Mouse (Mus musculus) liver, adult 2 months (tissue): ENCODE results near the gene Mbnl2.

Source experiments
- CTCF ChIP-seq: fragments of 200-500 bp; IDR thresholded peaks from 2 replicates; pipeline ENCODE4 v1.5.1; 2011; ENCODE audit warnings: low read depth, low read length, control low read depth
- POLR2A ChIP-seq: fragments of 200-500 bp; IDR thresholded peaks from 2 replicates; pipeline ENCODE4 v1.6.1; 2011; ENCODE audit warnings: low read length, control low read depth; ENCODE audit not compliant: insufficient read depth; ENCODE audit errors: extremely low read depth

DNA sequence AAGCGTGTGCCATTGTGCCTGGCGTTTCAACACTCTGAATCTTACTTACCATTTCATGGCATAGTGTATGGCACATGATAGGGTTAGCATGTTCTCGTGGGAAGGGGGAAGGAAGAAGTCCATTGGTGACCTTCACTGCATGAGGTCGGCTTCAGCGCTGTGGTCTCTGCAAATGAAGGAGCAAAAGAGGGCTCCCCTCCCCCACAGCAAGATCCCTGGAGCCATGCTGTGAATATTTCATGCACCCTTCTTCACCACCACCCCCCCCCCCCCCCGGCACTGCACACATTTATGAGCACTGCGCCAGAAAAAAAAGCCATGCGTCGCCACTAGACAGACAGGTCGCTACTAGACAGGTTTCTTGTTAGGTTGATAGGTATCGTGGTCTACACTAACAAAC is 95.2 kb downstream of the Mbnl2 start:
- no peak for TF ChIP-seq POLR2A
- TF ChIP-seq CTCF, result no peak
